Mouse (Mus musculus) G1E-ER4 (cell line): ENCODE measurements around the gene Arhgef10l. TPM values are rescaled to one million over a fixed set of nuclear protein-coding genes. Genes with fewer than 3 reads are reported as not detected.

Experiments used
- GATA1 ChIP-seq: IDR thresholded peaks from one replicate; pipeline ENCODE4 v1.8.0; 2012; ENCODE audit warnings: low read length, inconsistent platforms
- polyA plus RNA-seq: library from polyadenylated mRNA; stranded (reverse); fragments of >175 nt; gene quantifications from 2 replicates; pipeline ENCODE4 v1.2.3, GENCODE M21; 2012

Arhgef10l gene
- polyA plus RNA-seq, 1 experiment = 0.02 TPM

- no peak for TF ChIP-seq GATA1
Measured at GRCm38 (mm10) chr4:140592990-140593770, 72.6 kb downstream of the Arhgef10l start.

DNA sequence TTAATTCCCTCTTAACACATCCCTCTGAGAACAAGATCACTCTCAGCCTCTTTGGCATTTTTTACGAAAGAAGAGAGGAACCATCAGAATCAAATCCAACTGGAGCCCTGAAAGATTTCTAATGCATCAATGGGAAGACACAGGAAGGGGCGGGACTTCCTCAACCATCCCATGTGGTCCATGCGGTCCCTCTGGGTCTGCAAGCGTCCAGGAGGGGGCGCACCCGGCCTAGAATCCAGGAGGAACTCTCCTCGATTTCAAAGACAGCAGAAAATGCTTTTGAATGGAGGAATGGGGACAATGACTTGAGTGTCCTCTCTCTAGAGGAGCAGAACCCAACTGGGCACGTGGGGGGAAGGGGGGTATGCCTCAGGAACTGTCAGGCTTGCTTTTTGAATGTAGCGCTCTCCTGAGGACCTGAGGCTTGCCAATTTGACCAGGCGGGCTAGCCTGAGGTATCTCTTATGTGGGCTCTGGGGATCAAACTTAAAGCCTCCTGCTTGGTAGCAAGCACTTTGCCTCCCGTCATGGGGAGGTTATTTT is 73.5 kb downstream of the Arhgef10l start:
- no peak for TF ChIP-seq GATA1

GRCm38 (mm10) chr4:140586478-140586877 is 79.3 kb downstream of the Arhgef10l start:
- no peak for TF ChIP-seq GATA1

DNA sequence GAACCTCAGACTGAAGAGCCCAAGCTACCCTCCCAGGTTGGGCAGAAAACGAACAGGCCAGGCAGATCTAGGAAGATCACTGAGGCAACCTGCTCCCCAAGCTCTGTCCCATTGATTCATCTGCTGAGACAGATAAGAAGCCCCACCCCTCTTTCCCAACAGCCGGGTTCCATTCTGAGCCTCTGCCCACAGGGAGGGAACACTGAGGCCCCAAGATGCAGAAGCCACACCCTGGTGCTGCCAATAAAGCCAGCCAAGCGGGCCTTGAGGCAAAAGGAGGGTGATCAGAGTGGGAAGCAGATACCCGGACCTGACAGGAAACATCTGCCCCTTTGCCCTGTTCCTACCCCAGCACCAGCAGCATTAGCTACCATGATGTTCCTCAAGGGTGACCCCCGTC is 81.6 kb downstream of the Arhgef10l start:
- TF ChIP-seq GATA1 = no peak

DNA sequence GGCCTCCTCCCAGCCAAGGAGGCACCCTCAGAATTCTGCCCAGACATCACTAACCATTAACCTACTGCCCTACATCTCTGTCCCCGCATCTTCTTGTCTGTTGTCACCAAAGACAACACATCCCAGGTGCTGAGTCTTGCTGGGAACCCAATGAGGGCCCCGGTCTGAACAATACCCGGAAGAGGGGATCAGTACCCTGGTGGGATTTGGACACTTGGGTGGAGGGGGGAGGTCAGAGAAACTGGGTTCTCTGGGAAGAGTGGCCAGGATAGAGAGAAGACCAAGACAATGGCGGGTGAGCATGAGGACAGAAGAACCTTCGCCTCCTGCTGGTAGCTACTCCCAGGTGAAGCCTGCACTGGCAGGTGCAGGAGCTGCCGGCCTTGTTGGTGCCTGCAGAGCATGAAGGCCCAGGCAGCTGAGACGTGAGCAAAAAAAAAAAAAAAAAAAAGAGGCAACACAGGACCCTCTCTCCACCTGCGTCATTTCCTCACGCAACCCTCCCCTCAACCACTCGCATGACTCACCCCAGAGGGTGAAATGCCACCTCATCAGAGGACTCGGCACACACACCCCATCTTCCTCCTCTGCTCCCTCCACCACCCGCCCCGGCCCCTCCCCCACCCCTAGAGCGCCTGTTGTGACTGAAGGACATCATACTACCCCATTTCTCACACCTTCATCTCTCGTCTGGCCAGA is 83.3 kb downstream of the Arhgef10l start:
- no peak for TF ChIP-seq GATA1

GRCm38 (mm10) chr4:140581730-140582389 is 84.0 kb downstream of the Arhgef10l start:
- TF ChIP-seq GATA1 = no peak

DNA sequence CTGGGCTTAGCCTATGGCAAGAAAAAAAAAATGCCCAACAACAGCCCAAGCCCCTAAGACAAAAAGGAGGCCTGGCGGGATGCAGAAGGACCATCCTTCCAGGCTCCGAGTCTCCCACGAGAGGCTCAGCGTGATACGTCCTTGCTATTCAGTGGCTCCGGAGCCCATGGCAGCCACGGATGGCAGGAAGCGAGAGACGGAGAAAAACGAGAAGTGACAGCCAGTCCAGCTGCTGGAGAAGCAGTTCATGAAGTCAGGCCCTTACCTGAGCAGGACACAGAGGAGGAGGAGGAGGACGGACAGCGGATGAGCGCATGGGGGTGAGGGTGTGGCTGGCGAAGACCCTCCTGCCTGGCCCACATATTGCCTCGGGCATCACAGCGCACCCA is 84.5 kb downstream of the Arhgef10l start:
- TF ChIP-seq GATA1 = no peak

DNA sequence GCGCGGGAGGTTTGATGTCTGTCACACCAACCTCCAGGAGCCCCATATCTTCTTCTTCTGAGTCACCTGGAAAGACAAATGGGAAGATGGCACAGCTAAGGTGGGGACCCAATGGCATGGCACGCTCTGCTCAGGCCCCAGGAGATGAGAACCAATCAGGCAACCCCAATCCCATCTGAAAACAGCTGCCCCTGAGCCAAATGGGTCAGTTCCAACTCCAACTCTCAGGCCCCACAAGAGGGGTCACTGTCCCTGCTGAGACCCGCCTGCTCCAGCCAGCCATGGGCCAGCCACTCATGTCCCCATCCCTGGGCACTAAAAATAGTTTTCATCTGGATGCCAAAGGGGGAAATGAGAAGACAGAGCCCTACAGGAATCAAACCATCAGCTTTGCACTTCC is 84.9 kb downstream of the Arhgef10l start:
- TF ChIP-seq GATA1 = no peak

DNA sequence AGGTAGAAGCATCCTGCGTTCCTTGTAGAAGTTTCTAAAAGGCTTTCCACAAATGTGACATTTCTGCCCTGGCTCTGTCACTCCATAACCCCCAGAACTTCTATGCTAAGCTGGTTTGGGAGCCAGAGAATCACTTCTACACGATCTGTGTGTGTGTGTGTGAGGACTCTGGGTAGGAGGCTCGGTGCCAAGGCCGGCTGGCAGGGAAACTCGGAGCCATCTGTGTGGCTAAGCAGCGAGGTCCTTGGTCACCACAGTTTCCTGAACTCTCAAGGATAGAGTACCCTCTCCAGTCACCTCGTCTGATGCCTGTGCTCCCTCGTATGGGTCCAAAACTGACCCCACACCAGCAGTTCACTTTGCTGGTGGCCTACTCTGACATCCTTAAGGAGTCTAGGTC is 86.2 kb downstream of the Arhgef10l start:
- TF ChIP-seq GATA1 = no peak

DNA sequence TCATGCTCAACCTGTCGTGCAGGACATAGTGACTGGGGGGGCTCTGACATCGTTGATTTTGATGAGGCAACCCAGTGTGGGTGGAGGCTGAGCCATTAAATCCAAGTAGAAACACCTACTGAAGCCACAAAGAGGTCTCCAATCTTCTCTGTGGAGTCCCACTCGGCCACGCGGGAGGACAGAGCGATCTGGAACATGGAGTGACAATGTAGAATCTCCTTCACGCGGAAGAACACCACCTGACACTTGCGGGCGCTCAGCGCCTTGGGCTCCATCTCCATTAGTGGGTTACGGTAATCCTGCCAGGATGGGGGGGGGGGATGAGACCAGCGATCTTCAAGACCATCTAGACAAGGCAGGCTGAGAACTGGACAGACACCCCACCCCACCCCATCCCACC is 86.7 kb downstream of the Arhgef10l start:
- TF ChIP-seq GATA1 = no peak

DNA sequence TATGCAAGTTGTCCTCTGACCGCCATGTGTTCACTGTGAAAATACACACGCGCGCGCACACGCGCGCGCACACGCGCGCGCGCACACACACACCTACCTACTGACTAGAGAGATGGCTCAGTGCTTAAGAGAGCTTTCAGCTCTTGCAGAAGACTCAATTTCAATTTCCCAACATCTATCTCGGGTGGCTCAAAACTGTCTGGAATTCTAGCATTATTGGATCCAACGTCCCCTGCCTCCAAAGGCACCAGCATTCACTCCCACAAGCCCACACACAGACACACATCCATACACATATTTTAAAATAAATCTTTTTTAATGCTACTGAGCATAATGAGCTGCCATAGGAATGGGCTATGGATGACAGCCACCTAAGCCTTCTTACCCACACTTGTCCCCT is 89.2 kb downstream of the Arhgef10l start:
- no peak for TF ChIP-seq GATA1

DNA sequence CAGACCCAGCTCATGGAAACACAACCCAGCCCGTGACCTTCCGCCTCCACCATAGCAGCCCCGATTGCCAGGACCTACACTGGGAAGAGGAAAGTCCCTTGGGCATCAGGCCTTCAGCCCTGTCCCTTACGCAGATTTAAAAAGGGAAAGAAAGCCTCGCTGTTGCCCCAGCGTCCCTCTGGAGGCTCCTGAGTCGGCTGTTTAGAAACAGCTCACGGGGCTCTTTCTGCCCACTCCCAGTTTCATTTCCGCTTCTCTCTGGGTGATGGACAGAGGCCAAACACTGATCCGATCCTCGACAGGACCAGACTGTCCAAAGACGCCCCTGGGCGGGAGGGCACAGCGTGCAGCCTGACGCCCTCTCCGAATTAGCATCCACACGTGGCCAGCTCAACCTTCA is 93.4 kb downstream of the Arhgef10l start:
- no peak for TF ChIP-seq GATA1

DNA sequence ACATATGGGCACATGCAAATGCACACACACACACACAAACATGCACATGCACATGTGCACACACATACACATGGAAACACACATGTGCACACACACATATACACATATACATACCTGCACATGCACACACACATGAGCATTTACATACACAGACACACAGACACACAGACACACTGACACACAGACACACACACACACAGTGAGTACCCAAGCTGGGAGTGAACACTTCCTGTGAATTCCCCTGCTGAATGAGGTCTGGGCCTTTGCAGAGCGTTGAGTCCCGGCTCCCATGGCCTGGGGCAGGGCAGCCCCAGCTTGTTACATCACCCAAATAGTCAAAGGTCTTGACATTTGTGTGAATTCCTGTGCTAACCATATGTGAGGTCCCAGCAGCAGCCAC is 96.4 kb downstream of the Arhgef10l start:
- TF ChIP-seq GATA1 = no peak

- no peak for TF ChIP-seq GATA1
Measured at GRCm38 (mm10) chr4:140567911-140568480, 97.8 kb downstream of the Arhgef10l start.

- no peak for TF ChIP-seq GATA1
Measured at GRCm38 (mm10) chr4:140566785-140567184, 99.0 kb downstream of the Arhgef10l start.
